Mouse (Mus musculus): Measurements from ENCODE around the gene Elmo1.
"Not testable (repeated sequence)": the region's sequence is repeated elsewhere in the genome, so short reads cannot be mapped to it uniquely, and the experiment has no call there.

Elmo1 gene

DNA sequence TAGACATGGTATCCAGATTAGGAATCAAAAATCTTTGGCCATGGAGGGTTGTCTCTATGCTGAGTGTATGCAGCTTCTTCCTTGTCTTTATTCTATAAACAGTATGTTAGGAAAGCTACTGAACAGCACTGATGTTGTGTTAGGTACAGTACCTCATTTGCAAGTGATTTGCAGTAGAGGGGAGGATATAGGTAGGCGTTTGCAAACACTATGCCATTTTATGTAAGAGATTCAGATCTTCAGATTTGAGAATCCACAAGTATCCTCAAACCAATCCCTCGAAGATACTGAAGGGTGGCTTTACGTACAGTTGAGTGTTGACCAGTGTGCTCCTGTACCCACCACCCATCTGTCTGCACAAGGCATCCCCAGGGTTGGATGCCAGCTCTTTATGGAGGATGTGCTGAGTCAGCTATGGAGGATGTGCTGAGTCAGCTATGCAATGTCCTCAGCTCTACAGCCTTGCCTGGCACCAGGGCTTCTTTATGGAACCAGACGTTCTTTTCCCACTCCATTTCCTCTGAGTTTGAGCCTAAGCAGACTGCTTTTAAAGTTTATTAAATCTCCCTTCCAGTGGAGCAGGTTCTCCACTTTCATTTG is 465.6 kb downstream of the Elmo1 start:
- in situ Hi-C loops (cut with MboI, MseI), result no loop called here

DNA sequence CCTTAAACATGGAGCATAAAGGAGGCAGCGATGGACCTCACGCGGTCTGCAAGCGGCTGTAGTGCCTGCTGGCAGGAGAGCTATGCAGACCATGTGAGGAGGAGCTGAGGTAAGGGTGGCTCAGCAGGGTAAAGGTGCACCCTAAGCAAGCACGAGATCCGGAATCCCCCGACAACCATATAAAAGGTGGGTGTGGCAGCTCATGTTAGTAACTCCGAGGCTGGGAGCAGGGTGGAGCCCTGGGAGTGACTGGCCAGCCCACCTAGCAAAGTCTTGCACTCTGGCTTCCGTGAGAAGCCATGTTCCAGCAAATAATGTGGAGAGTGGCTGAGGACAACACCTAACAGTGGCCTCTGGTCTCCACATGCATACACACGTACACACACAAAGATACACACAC is 466.3 kb downstream of the Elmo1 start:
- in situ Hi-C loops (cut with MboI, MseI), result no loop called here

DNA sequence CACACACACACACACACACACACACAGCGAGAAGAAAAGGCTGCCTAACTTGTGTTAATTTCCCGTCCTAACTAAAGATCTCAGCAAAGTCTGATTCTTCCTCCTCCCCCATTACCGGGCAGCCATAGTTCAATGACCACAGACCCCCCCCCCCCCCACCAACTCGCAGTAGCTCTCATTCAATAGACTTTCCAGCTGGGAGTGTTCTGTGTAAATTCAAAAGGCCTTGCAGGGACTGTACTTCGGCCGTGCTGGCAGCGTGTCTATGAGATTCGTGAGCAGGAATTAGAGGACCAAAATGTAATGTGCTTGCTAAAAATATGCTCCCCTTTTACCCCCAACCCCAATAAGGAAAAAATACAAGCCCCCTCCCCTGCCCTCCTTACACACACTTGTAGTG is 466.8 kb downstream of the Elmo1 start:
- in situ Hi-C loops (cut with MboI, MseI), result no loop called here

DNA sequence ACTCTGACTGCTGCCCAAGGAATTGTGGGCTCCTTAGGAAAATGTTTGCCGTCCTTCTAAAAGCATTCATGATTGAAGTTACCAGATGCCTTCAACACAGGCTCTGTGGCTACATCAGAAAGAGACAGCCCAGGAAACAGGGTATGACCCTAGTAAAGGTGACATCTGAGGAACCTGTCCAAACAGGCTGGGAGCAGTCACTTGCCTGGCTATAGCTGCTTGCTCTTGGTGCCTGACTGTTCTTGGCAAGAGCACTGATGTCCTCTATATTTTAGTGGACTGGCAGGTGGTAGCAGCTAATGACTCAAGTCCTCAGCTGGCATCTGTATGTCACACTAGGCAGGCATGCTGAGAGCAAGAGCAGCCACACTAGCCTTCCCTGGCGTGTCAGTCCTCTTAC is 468.0 kb downstream of the Elmo1 start:
- in situ Hi-C loops (cut with MboI, MseI), result no loop called here

DNA sequence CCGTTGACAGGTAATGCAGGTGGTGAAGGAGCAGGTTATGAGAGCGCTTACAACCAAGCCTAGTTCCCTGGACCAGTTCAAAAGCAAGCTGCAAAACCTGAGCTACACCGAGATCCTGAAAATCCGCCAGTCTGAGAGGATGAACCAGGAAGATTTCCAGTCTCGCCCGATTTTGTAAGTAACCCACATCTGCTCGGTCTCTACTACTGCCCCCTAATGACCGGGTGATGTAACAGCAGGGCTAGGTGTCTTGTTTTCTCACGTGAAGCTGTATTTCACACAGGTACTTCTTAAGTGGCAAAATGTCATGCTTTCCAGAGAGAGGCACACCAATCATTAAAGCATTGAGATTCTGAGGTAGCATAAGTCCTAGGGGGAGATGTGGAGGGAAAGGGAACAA is 474.0 kb downstream of the Elmo1 start:
- in situ Hi-C loops (cut with MboI, MseI), result no loop called here

DNA sequence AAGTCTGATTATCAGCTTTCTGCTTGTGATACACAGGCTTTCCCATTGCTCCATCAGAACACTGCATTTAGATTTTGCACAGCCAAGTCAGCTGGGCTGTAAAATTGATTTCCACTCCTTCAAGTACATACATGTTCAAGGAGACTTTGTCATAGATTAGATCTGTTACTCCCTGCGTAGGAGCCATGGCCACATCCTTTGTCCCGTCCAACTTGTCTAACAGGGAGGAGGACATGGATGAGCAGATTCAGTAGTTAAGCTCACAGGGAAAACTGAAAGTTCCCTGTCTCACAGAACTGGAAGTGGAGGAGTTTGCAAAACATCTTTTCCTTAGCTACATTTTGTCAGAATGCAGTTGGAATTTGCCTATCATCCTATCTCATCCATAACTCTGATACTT is 484.8 kb downstream of the Elmo1 start:
- in situ Hi-C loops (cut with MboI, MseI), result no loop called here

DNA sequence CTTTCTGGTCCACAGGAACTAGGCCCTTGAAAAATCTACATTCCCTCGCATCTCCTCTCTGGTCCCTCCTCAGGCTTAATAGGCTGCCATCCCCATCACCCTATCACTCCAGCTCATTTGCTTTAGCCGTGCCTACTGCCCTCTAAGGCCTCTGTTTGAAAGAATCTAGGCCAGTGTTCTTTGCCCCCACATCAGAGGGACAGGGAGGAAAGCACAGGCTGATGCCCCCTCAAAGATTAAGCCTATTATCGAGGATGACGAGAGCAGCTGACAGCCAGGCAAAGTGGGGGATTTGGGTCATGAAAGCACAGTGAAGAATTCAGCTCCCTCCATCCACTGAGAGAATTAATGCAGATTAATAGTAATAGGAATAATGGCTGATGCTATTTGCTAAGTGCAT is 495.5 kb downstream of the Elmo1 start:
- in situ Hi-C loops (cut with MboI, MseI), result loop anchor here in 1 of 2 experiments (10.0 kb wide), 1 partner anchor 891 kb away; the partner anchor contains the start of gene Nme8

DNA sequence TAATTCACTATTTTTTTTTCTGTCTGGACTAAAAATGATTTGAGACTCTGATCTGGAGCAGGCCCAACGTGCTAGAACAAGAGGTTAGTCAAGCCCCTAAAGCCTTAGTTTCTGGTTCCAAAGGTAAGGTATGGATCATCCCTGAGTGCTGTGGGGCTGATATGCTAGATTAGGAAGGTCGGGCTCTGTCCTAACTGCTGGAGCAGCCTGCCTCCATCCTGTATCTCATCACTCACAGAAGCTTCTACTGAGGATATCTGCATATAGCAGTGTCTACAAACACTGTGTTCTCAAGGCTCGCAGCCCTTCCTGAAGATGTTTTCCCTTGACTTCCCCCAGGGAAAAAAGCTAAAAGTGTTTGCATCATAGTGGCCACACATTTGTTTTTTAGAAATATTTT is 496.1 kb downstream of the Elmo1 start:
- in situ Hi-C loops (cut with MboI, MseI), result loop anchor here in 1 of 2 experiments (10.0 kb wide), 1 partner anchor 892 kb away; the partner anchor contains the start of gene Nme8

DNA sequence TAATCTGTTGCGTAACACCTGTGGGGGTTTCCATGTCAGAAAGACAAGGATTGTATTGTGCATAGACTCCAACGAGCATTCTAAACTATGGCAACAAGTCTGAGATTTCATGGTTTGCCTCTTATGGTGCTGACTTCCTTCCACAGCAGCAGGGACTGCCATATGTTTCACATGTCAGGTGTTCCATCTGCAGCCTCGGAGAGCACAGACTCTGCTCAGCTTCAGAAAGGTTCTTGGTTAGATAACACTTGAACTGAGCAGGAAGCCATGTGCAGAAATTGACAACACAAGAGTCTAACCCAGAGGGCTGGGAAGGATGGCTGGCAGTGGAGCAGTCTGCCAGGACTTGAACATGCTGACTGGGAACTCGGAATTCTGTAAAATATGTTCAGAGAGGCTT is 500.6 kb downstream of the Elmo1 start:
- in situ Hi-C loops (cut with MboI, MseI), result no loop called here

DNA sequence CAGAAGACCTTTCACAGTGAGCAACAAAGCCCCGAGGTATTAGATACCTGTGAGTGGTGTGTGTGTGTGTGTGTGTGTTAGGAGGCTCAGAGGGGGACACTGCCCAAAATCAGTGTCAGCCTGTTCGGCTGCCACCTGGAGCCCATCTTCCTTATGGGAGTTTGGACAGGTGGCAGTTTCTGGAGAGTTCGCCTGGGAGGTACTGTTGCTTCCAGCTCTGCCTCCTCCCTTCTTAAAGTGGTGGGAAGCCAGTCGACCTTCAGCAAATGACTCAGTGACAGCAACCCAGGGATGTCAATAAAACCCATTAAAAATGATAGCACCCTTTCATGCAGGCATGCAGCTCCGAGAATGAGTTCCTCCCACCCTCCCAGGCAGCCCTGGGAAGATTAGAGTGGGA is 506.9 kb downstream of the Elmo1 start:
- in situ Hi-C loops (cut with MboI, MseI), result no loop called here

DNA sequence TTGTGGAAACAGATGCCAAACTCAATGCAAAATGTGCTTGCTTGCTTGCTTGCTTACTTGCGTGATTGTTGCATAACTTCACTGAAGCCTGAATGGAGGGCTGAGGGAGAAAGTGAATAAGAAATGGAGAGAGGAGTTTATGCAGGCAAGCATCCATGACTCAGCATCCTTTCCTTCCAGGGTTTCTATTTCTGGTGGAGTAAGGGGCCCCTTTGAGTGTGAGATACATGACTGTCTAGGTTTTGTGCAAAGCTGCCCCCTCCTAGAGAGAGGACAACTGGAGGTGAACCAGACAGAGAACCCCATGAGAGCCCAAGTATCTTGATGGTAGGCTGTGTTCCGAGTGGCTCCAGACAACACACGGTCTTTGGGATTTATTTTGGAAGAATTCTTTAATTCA is 508.2 kb downstream of the Elmo1 start:
- in situ Hi-C loops (cut with MboI, MseI), result no loop called here

DNA sequence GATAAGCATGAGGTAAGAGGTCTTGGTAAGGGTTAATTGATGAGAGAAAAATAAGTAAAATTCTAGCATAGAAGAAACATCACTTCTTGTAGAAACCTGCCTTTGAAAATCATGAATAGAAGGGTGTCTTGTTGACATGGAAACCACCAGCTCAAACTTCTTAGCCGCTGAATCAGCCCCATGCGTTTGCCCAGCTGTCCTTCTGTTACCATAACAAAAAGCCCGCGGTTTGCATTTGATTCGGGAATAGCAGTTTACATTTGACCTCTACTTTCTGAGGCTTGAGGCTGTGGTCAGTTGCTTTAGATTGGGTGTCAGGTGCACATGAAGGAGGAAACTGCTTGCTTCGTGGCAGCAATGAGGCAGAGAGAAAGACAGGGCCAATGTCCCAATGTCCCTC is 509.9 kb downstream of the Elmo1 start:
- in situ Hi-C loops (cut with MboI, MseI), result no loop called here

DNA sequence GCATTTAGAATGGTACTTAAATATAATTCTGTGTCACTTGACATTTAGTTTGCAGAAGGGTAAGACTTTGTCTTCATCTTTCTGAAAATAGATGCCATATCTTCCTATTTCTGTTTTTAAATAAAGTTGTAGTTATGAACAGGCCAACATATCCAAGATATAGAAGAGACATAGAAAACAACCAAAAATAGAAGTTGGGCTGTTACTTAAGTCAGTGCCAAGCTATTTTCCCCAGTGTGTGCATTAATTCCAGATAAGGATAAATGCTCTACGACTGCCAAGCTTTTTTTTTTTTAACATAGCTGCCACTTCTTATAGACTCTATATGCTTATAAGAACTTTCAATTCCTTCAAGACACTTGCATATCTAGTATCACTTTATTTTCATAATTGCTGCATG is 511.0 kb downstream of the Elmo1 start:
- in situ Hi-C loops (cut with MboI, MseI), result no loop called here

DNA sequence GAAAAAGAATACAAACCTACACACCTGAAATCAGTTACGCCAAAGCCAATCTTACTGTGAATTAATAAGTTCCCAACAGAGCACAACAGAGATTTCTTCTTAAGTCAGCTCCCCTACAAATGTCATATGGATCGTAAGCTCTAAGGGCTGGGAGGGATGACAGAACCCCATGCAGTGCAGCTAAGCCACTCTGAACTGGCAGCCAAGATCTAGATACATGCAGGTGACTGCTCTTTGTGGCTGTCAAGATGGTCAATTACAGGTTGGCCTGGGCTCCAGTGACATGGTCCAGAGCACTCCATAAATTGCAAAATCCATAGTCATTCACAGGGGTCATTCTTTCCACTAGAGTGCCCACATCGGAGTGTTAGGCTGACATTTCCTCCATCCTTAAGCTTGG is 516.5 kb downstream of the Elmo1 start:
- in situ Hi-C loops (cut with MboI, MseI), result no loop called here

DNA sequence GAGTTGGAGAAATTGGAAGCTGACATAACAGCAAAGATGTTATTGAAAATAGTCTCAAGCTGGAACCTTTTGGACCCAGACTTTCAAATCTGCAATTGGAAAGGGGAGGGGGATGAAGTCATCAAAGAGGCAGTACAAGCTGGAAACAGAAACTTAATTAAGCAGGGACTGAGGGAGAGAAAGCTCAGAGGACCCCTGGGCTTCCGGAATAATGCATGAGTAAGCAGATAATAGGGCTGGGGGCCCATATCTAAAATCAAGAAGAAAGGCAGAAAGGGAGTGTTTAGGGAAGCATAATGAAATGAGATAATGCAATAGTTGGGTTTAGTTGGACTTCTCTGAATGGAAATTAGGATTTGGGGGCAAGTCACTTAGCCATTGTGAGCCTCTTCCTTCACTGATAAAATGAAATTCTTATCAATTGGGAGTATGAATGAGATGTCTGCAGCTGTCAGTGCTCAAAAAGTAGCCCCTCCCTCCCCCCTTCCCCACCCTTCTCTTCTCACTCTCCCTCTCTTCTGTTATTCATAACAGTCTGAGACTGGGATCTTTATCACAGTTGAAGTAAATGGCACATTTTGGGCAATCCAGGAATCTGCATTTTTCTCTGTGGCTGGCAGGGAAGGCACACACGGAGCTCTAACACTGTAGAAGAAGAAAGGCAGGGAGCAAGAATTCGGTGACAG is 518.8 kb downstream of the Elmo1 start:
- in situ Hi-C loops (cut with MboI, MseI), result no loop called here

DNA sequence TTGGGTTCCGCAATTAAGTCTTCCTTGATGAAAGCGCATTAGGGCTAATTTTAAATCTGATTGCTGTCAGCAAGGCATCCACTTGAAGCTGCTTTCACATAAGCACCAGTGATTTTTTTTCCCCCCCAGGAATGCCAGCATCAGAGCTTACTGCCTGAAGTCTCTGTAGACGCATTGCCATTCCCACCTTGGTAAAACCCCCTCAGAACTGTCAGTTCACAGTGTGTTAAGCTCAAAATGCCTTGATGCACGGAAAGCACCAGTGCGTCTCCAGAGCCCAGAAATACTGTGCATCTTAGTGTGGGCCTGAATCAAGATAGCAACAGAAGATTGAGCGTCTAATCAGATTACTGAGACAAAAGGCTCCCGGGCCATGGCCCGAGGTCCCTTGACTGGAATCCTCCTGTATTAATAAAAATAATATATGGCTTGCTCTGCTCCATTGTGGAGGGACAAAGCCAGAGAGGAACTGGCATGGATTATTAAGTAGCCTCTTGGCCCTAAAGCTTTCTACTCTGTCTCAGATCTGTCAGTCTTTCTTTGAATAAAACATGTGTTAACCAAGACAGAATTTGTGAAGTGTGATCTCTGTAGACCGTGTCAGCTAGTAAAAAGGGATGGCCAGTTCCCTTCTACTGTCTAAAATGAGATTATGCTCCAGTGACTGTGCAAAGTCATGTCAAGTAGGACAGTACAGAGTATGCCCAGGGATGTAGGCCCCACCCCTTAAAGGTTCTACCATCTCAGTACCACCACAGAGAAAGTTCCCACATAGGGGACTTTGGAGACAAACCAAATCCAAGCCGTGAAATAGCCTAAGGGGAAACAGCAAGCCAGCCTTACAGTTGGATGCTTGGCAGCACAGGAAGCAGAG is 525.4 kb downstream of the Elmo1 start:
- in situ Hi-C loops (cut with MboI, MseI), result no loop called here

DNA sequence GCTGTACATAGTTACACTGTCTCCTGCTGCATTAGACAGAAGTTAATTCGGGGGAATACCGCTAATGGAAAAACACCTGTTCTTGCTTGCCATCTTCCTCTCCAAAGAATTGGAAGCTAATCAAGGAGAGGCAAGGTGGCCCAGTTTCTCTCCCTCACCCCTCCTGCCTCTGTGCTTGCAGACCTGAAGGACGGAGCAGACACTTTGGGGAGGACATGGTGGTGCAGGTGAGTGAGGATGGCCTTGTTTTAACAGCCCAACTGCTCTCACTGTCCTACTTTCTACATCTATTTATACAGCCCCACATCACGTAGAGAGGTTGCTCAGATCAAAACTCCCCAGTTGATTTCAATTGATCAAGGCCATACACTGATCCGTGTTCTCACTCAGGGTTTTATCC is 529.5 kb downstream of the Elmo1 start:
- in situ Hi-C loops (cut with MboI, MseI), result no loop called here

DNA sequence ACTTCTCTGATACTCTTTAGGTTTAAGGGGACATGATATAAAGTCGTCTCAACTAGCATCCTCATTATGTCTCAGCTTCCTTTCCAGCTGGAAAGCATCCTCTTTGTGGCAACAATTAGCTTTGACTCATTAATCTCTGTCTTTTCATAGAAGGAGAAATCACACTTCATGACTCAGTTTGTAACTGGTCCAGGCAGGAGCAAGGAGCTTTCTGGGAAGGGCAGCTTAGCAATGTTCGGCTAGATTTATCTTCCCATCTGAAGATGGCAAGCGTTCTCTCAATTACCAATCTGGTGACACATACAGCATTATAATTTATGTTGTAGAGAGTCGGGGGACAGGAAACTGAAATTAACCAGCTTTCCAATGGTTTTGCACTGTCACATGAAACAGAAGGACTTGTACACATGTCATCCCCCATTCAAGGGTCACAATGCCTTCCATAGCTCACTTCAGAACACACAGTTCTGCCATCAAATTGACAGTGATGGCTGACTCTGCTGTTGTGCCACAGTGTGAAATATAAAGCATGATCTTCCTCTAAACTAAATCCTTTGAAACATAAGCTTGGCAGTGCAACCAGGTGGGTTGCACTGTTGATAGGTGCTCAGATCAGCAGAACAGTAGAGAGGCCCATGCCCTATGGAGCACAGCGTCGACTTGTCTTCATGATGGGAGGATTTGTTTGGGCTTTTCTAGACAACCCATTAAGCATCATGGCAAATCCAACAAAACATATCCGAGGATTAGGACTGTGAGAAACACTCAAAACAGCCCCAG is 532.9 kb downstream of the Elmo1 start:
- in situ Hi-C loops (cut with MboI, MseI), result no loop called here

DNA sequence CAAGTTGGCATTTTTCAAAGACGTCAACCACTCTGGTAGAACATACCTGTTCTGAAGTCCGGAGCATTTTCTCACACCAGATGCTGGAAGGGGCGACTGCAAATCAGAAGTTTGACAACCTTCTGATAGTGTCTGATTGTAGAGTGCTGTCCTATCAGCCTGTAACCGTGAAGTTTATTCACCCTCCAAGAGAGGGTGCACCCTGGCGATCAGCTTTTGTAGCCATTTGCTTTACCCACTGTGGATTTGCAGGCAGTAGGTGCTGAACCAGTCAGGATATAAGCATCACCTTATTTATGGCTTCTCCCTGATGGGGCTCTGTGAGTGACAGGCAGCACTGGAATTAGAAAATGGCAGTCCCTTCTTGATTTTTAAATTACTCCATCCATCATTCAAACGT is 537.4 kb downstream of the Elmo1 start:
- in situ Hi-C loops (cut with MboI, MseI), result no loop called here

DNA sequence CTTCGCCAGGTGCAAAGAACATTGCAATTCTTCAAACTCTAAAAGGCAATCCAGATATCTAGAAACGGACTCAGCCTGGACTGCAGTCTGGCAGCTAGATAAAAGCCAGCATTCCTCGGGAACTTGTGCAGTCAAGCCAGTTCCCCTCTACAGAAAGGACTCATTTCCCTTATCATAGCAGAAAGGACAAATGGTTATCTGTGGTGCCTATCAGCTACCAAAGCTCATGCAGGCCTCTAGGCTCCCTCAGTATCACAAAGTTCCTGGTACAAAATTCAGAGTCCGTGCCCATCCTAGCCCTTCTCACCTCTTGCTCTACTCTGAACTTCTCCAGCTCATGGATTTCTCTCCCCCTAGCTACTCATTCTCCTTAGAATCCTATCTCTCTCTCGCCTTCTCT is 542.1 kb downstream of the Elmo1 start:
- in situ Hi-C loops (cut with MboI, MseI), result no loop called here

DNA sequence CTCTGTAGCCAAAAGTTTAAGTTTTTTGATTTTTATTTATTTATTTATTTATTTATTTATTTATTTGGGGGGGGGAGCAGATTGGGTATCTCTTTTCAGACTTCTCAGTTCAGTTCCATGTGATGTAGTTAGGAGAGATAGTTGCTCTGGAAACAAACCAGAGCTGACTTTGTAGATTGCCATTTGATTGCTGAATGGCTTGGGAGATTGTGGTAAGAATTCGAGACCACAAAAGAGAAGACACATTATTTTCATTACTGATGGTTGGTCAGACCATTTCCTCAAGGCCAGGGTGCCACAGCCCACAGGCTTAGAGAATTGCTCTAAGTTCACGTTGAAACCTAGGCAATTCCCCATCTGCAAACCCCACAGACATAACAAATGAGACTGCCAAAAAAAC is 544.3 kb downstream of the Elmo1 start:
- in situ Hi-C loops (cut with MboI, MseI), result not testable (repeated sequence)

DNA sequence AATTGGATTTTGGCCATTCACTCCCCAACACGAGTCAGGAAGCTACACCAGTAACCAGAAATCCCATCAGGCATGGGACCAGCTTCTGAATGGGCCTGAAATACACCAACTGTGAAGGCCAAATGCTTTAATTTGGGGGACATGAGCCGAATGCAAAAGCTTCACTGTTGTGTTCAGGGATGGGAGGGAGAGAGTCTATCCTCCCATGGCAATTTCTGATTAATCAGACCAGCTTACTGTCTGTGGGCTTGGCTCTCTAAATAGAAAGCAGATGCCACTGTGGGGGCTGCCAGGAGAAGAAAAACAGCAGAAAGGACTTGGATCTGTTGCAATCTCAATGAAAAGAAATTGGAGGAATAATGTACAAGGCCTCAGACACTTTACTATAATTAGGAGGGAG is 545.2 kb downstream of the Elmo1 start:
- in situ Hi-C loops (cut with MboI, MseI), result no loop called here
